Mouse (Mus musculus) olfactory bulb, adult 2 months (tissue): ENCODE results near the gene Fitm2. TPM values are rescaled to one million over a fixed set of nuclear protein-coding genes. Genes with fewer than 3 reads are reported as not detected.

Source experiments
- H3K27ac ChIP-seq: fragments of 200-500 bp; 2 replicates; pipeline ENCODE4 v1.5.1; 2012; ENCODE audit warnings: low read depth, low read length; ENCODE audit not compliant: insufficient read depth
- H3K4me1 ChIP-seq: fragments of 200-500 bp; 2 replicates; pipeline ENCODE4 v1.6.1; 2012; ENCODE audit warnings: low read length; ENCODE audit not compliant: control insufficient read depth, insufficient read depth
- H3K4me3 ChIP-seq: fragments of 200-500 bp; 2 replicates; pipeline ENCODE4 v1.5.1; 2012; ENCODE audit warnings: mild to moderate bottlenecking, low read depth, low read length, moderate library complexity; ENCODE audit not compliant: insufficient read depth
- CTCF ChIP-seq: fragments of 200-500 bp; IDR thresholded peaks from 2 replicates; pipeline ENCODE4 v1.5.1; 2012; ENCODE audit warnings: low read depth, mild to moderate bottlenecking, low read length, moderate library complexity; ENCODE audit not compliant: insufficient read depth
- POLR2A ChIP-seq: fragments of 200-500 bp; IDR thresholded peaks from 2 replicates; pipeline ENCODE4 v1.6.1; 2012; ENCODE audit warnings: mild to moderate bottlenecking, low read depth, low read length, moderate library complexity; ENCODE audit not compliant: insufficient read depth
- WGBS: fragments of 180-500 bp; shearing (Covaris S2); methylation state at CpG from one replicate; pipeline ENCODE4 v1.1.7; 2018; 5-methylcytosine and 5-hydroxymethylcytosine counted together
- polyA plus RNA-seq: library from polyadenylated mRNA; stranded (reverse); fragments of >200 nt; gene quantifications from 2 replicates; pipeline ENCODE4 v1.2.4, GENCODE M21; 2012; ENCODE audit warnings: low replicate concordance; ENCODE audit not compliant: missing spikeins, insufficient read depth, insufficient read length

The Fitm2 gene
- polyA plus RNA-seq, 1 experiment = not detected

- no peak for TF ChIP-seq CTCF
- no peak; the same call in 1 of the 2 replicates for TF ChIP-seq POLR2A
- no peak overlapping the region; the same call in 1 of the 2 replicates for H3K27ac ChIP-seq
- 2% methylated on average over 30 of the region's 30 CpGs for WGBS
These were observed 33.6 kb downstream of the Fitm2 start for GRCm38 (mm10) chr2:163438619-163439451.

GRCm38 (mm10) chr2:163438246-163438618 is 34.2 kb downstream of the Fitm2 start, which contains the start of gene Gdap1l1:
Gene Gdap1l1, plus strand, starts transcription at chr2:163438476.
- peaks cover 15% of the 10 kb centered on the region for H3K4me1 ChIP-seq
- TF ChIP-seq POLR2A (peak; percentile 55), CTCF (no peak)
- under 1% methylated on average over 18 of the region's 18 CpGs for WGBS
- H3K4me3 ChIP-seq = peak within 1 kb of the TSS; percentile 87
- peak within 1 kb of the TSS; percentile 62 for H3K27ac ChIP-seq

More at GRCm38 (mm10) chr2:163438619-163439451, 33.6 kb downstream of the Fitm2 start:
- H3K4me3 ChIP-seq = peak overlapping the region; percentile 87
- peaks cover 18% of the 10 kb centered on the region for H3K4me1 ChIP-seq

DNA sequence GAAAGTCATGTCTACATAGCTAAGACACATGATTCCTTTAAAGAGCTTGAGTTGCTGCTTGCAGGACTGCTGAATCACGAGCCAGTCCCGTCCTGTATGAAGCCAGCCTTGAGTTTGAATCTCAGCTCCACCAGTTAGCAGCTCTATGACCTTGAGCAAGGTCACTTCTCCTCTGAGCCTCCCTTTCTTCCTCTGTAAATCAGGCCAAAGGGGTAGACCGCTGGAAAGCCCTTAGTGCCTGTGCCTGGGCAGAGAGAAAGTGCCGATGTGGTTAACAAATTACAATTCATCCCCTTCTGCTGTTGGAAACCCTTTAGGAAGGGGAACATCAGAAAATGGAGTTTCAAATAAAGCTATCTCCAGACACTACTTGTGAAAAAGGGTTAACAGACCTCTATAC is 34.6 kb downstream of the Fitm2 start:
- H3K4me1 ChIP-seq = peaks cover 15% of the 10 kb centered on the region
- H3K4me3 ChIP-seq = peak overlapping the region; percentile 87
- WGBS = 27% methylated on average over 4 of the region's 4 CpGs
- H3K27ac ChIP-seq = peak overlapping the region; percentile 62
- TF ChIP-seq POLR2A (no peak), CTCF (no peak)

DNA sequence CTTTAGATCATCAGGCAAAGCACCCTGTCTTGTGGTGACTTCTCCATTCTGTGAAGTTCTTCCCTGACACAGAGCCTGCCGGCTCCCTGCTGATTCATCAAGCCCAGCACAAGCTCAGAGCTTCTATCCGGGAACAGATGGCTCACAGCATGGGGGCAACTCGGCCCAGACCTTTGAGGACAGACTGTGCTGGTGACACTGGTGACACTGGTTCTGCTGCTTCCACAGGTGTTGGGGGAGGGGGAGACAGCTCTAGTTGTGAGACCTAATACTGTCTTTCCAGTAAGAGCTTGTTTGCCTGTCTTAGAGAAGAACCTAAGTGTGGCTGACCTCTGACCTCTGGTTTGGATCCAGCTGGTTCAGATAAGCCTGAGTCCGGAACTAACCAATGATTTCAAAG is 38.5 kb downstream of the Fitm2 start:
- Histone ChIP-seq H3K4me3 (no peak overlapping the region), H3K4me1 (peaks cover 5% of the 10 kb centered on the region), H3K27ac (no peak overlapping the region)
- no peak for TF ChIP-seq POLR2A
- no peak for TF ChIP-seq CTCF
- WGBS = 24% methylated on average over 4 of the region's 4 CpGs

- WGBS = 86% methylated on average over 9 of the region's 9 CpGs
- no peak overlapping the region for H3K4me3 ChIP-seq
- no peak for TF ChIP-seq CTCF
- TF ChIP-seq POLR2A = no peak
- no peak overlapping the region for H3K27ac ChIP-seq
- 0 out of 2 replicates have a peak, but pooled peaks cover 2% of the 10 kb centered on the region for H3K4me1 ChIP-seq
These were observed 41.1 kb downstream of the Fitm2 start for GRCm38 (mm10) chr2:163431289-163431688.

- WGBS = 60% methylated on average over 4 of the region's 4 CpGs
- Histone ChIP-seq H3K4me3 (no peak overlapping the region), H3K4me1 (0 out of 2 replicates have a peak, but pooled peaks cover under 1% of the 10 kb centered on the region), H3K27ac (no peak overlapping the region)
- TF ChIP-seq POLR2A (no peak), CTCF (no peak)
These were observed 44.0 kb downstream of the Fitm2 start for GRCm38 (mm10) chr2:163428346-163429011.

GRCm38 (mm10) chr2:163424597-163424996 is 47.8 kb downstream of the Fitm2 start, which contains the start of gene Oser1:
Gene Oser1, minus strand, starts transcription at chr2:163424697.
- Histone ChIP-seq H3K27ac (no peak within 1 kb of the TSS), H3K4me3 (no peak within 1 kb of the TSS), H3K4me1 (peaks cover 9% of the 10 kb centered on the region; the same call in 1 of the 2 replicates)
- 82% methylated on average over 6 of the region's 6 CpGs for WGBS
- no peak for TF ChIP-seq POLR2A
- TF ChIP-seq CTCF = no peak

DNA sequence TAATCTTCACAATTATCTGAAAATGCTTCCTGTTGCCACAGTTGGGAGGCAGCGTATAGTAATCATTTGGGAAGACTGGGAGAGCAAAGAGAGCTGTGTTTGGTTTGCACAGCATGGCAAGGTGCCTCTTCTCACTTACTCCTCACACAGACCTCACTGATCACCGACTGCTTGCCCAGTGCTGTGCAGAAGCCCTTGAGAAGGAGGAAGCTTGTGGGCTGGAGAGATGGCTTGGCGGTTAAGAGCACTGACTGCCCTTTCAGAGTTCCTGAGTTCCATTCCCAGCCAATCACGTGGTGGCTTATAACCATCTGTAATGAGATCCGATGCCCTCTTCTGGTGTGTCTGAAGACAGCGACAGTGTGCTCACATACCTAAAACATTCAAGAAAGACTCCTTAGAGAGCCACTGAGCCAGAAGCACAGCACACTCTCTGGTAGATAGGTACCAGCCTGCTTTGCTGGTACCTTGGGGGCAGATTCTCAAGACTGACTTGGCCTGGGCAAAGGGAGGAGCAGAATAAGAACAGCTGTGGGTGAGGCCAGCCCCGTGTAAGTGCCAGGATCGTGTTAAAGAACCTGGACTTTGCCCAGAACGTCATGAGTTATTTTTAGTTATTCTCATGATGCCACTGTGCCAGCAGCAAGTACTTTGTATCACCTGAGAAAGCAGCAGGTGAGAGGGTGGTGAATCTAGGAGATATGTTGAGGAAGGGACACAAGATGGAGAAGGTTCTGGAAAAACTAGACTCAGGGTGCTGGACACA is 49.4 kb downstream of the Fitm2 start:
- TF ChIP-seq CTCF (no peak), POLR2A (no peak)
- Histone ChIP-seq H3K27ac (no peak overlapping the region), H3K4me3 (no peak overlapping the region), H3K4me1 (peaks cover 9% of the 10 kb centered on the region; the same call in 1 of the 2 replicates)
- WGBS = 66% methylated on average over 9 of the region's 9 CpGs
